Mouse (Mus musculus) stomach, embryonic 16.5 days (tissue): ENCODE results near the gene Gm11555. TPM values are rescaled to one million over a fixed set of nuclear protein-coding genes. Genes with fewer than 3 reads are reported as not detected.
"Not testable (repeated sequence)": the region's sequence is repeated elsewhere in the genome, so short reads cannot be mapped to it uniquely, and the experiment has no call there.

Experiments
- ATAC-seq: fragments of 200-750 bp; cut with Nextera tagmentation; 2 replicates; pipeline ENCODE4 v1.8.0; 2017; ENCODE audit warnings: moderate number of reproducible peaks, moderate TSS enrichment; ENCODE audit not compliant: insufficient read depth, low FRiP score
- H3K27ac ChIP-seq: fragments of 300-500 bp; sonication (generic); 2 replicates; pipeline ENCODE4 v1.5.1; 2014; ENCODE audit warnings: low read length
- H3K27me3 ChIP-seq: fragments of 300-500 bp; sonication (generic); 2 replicates; pipeline ENCODE4 v1.6.1; 2014; ENCODE audit warnings: low read length, control low read depth, mixed read lengths; ENCODE audit not compliant: control insufficient read depth, insufficient read depth
- H3K36me3 ChIP-seq: fragments of 300-500 bp; sonication (generic); 2 replicates; pipeline ENCODE4 v1.6.1; 2014; ENCODE audit warnings: low read length; ENCODE audit not compliant: control insufficient read depth, insufficient read depth
- H3K4me1 ChIP-seq: fragments of 300-500 bp; sonication (generic); 2 replicates; pipeline ENCODE4 v1.6.1; 2014; ENCODE audit warnings: low read length, control low read depth, mixed read lengths; ENCODE audit not compliant: control insufficient read depth, insufficient read depth
- H3K4me2 ChIP-seq: fragments of 300-500 bp; sonication (generic); 2 replicates; pipeline ENCODE4 v1.6.1; 2014; ENCODE audit warnings: low read depth, low read length, mixed read lengths
- H3K4me3 ChIP-seq: fragments of 300-500 bp; sonication (generic); replicated peaks from 2 replicates; pipeline ENCODE4 v1.5.1; 2014; ENCODE audit warnings: mild to moderate bottlenecking, low read length
- H3K9ac ChIP-seq: fragments of 300-500 bp; sonication (generic); 2 replicates; pipeline ENCODE4 v1.6.1; 2014; ENCODE audit warnings: low read length
- H3K9me3 ChIP-seq: fragments of 300-500 bp; sonication (generic); replicated peaks from 2 replicates; pipeline ENCODE4 v1.6.1; 2016; ENCODE audit warnings: low read length, control low read depth; ENCODE audit not compliant: control insufficient read depth
- WGBS: fragments of 180-500 bp; shearing (Covaris S2); extraction: QIAGEN DNeasy Blood & Tissue Kit; methylation state at CpG from one replicate; pipeline ENCODE4 v1.1.7; 2014; 5-methylcytosine and 5-hydroxymethylcytosine counted together
- polyA plus RNA-seq: library from polyadenylated mRNA; unstranded; fragments of >200 nt; fragmentation: Nextera tagmentation; extraction: Ambion mirVana; gene quantifications from 2 replicates; pipeline ENCODE4 v1.2.1, GENCODE M21; 2015

Gm11555 gene
- polyA plus RNA-seq, 1 experiment from 2014 or later: not detected

GRCm38 (mm10) chr11:99620335-99620734 is 29.7 kb downstream of the Gm11555 start, which contains the start of gene Gm11562:
Gene Gm11562 (minus strand): TSS chr11:99620435.
- ATAC-seq: no peak
- WGBS: 84% methylated on average over 2 of the region's 2 CpGs
- H3K27me3 ChIP-seq: no peaks in the 10 kb centered on the region

GRCm38 (mm10) chr11:99614796-99615363 is 35.2 kb downstream of the Gm11555 start, which contains the start of gene Krtap2-4:
Gene Krtap2-4 (minus strand): TSS chr11:99614846.
- ATAC-seq: no peak
- Histone ChIP-seq H3K9me3 (no peaks in the 10 kb centered on the region), H3K27ac (no peak within 1 kb of the TSS), H3K9ac (no peak within 1 kb of the TSS), H3K27me3 (no peaks in the 10 kb centered on the region), H3K4me3 (no peak within 1 kb of the TSS), H3K4me2 (no peak within 1 kb of the TSS), H3K4me1 (no peaks in the 10 kb centered on the region), H3K36me3 (no peaks in the 10 kb centered on the region)
- WGBS: 60% methylated on average over 3 of the region's 3 CpGs

More at GRCm38 (mm10) chr11:99620335-99620734, 29.7 kb downstream of the Gm11555 start, which contains the start of gene Gm11562:
- no peak within 1 kb of the TSS for H3K4me2 ChIP-seq
- no peaks in the 10 kb centered on the region for H3K36me3 ChIP-seq
- no peak within 1 kb of the TSS for H3K4me3 ChIP-seq
- H3K27ac ChIP-seq: no peak within 1 kb of the TSS
- H3K9ac ChIP-seq: no peak within 1 kb of the TSS
- H3K4me1 ChIP-seq: no peaks in the 10 kb centered on the region
- H3K9me3 ChIP-seq: no peaks in the 10 kb centered on the region

GRCm38 (mm10) chr11:99610089-99610488 is 39.9 kb downstream of the Gm11555 start, which contains the start of gene Gm11937:
Gene Gm11937 (minus strand): TSS chr11:99610189.
- not testable (repeated sequence) for H3K36me3 ChIP-seq, H3K9me3 ChIP-seq, H3K27me3 ChIP-seq, H3K9ac ChIP-seq, H3K27ac ChIP-seq, H3K4me2 ChIP-seq, H3K4me1 ChIP-seq, ATAC-seq, H3K4me3 ChIP-seq
- 36% methylated on average over 1 of the region's 2 CpGs for WGBS

- Histone ChIP-seq H3K9me3 (no peaks in the 10 kb centered on the region), H3K4me3 (no peak overlapping the region), H3K36me3 (no peaks in the 10 kb centered on the region), H3K27me3 (no peaks in the 10 kb centered on the region), H3K4me1 (no peaks in the 10 kb centered on the region), H3K27ac (no peak overlapping the region), H3K9ac (no peak overlapping the region), H3K4me2 (no peak overlapping the region)
- no peak for ATAC-seq
- 69% methylated on average over 1 of the region's 1 CpGs for WGBS
These were observed 40.9 kb downstream of the Gm11555 start for GRCm38 (mm10) chr11:99609126-99609525.

- not testable (repeated sequence) for ATAC-seq, H3K36me3 ChIP-seq, H3K9me3 ChIP-seq, H3K4me2 ChIP-seq, H3K27me3 ChIP-seq, H3K9ac ChIP-seq, H3K4me1 ChIP-seq, H3K27ac ChIP-seq, H3K4me3 ChIP-seq
- WGBS: 26% methylated on average over 1 of the region's 1 CpGs
These were observed 46.8 kb downstream of the Gm11555 start, which contains the start of gene Gm11938 for GRCm38 (mm10) chr11:99603208-99603607. Gene Gm11938 (minus strand): TSS chr11:99603308.

Other genes with a start within 250 kb of the Gm11555 start
- gene Krt12, start 228.0 kb downstream of the Gm11555 start, polyA plus RNA-seq: 0.12 and 0.19 TPM in 2 replicates
- gene Krt20, start 212.1 kb downstream of the Gm11555 start, polyA plus RNA-seq: 16.6 and 23.3 TPM in 2 replicates
- gene Krt23, start 157.1 kb downstream of the Gm11555 start, polyA plus RNA-seq: 92.1 and 140 TPM in 2 replicates
- 0.14 TPM in 1 of 2 replicates, not detected in the other for gene Krt39, start 128.9 kb downstream of the Gm11555 start, polyA plus RNA-seq
- gene Krt40, start 107.1 kb downstream of the Gm11555 start, polyA plus RNA-seq: not detected in 2 replicates
- gene Krtap3-3, start 99.4 kb downstream of the Gm11555 start, polyA plus RNA-seq: not detected in 2 replicates
- not detected in 2 replicates for gene Krtap3-2, start 93.4 kb downstream of the Gm11555 start, polyA plus RNA-seq
- not detected in 2 replicates for gene Gm11939, start 90.8 kb downstream of the Gm11555 start, polyA plus RNA-seq
- gene Krtap3-1, start 83.6 kb downstream of the Gm11555 start, polyA plus RNA-seq: not detected in 2 replicates
- not detected in 2 replicates for gene Krtap1-5, start 69.2 kb downstream of the Gm11555 start, polyA plus RNA-seq
- not detected in 2 replicates for gene Krtap1-4, start 66.6 kb downstream of the Gm11555 start, polyA plus RNA-seq
- gene Krtap1-3, start 58.9 kb downstream of the Gm11555 start, polyA plus RNA-seq: not detected in 2 replicates
- not detected in 2 replicates for gene Krtap9-3, start 52.1 kb downstream of the Gm11555 start, polyA plus RNA-seq
- gene Gm11938, start 46.9 kb downstream of the Gm11555 start, polyA plus RNA-seq: not detected in 2 replicates
- not detected in 2 replicates for gene Gm11937, start 40.0 kb downstream of the Gm11555 start, polyA plus RNA-seq
- gene Krtap2-4, start 35.4 kb downstream of the Gm11555 start, polyA plus RNA-seq: not detected in 2 replicates
- not detected in 2 replicates for gene Gm11562, start 29.8 kb downstream of the Gm11555 start, polyA plus RNA-seq
- not detected in 2 replicates for gene Krtap4-1, start 22.0 kb downstream of the Gm11555 start, polyA plus RNA-seq
- gene Krtap4-2, start 15.2 kb downstream of the Gm11555 start, polyA plus RNA-seq: not detected in 2 replicates
- gene Krtap4-7, start 6.1 kb downstream of the Gm11555 start, polyA plus RNA-seq: not detected in 2 replicates
- not detected in 2 replicates for gene Gm11563, start 8.7 kb upstream of the Gm11555 start, polyA plus RNA-seq
- gene Krtap4-6, start 15.7 kb upstream of the Gm11555 start, polyA plus RNA-seq: not detected in 2 replicates
- not detected in 2 replicates for gene Gm14190, start 40.5 kb upstream of the Gm11555 start, polyA plus RNA-seq
- gene Gm14180, start 84.1 kb upstream of the Gm11555 start, polyA plus RNA-seq: not detected in 2 replicates
- not detected in 2 replicates for gene Gm11595, start 122.7 kb upstream of the Gm11555 start, polyA plus RNA-seq
- not detected in 2 replicates for gene Krtap4-8, start 130.5 kb upstream of the Gm11555 start, polyA plus RNA-seq
- gene Krtap4-9, start 135.0 kb upstream of the Gm11555 start, polyA plus RNA-seq: not detected in 2 replicates
- not detected in 2 replicates for gene Gm11596, start 143.2 kb upstream of the Gm11555 start, polyA plus RNA-seq
- not detected in 2 replicates for gene Gm11569, start 148.7 kb upstream of the Gm11555 start, polyA plus RNA-seq
- gene Gm11554, start 154.2 kb upstream of the Gm11555 start, polyA plus RNA-seq: not detected in 2 replicates
- not detected in 2 replicates for gene Krtap4-13, start 159.7 kb upstream of the Gm11555 start, polyA plus RNA-seq
- gene Gm11564, start 165.4 kb upstream of the Gm11555 start, polyA plus RNA-seq: not detected in 2 replicates
- not detected in 2 replicates for gene 2300003K06Rik, start 187.8 kb upstream of the Gm11555 start, polyA plus RNA-seq
- not detected in 2 replicates for gene Krtap4-16, start 201.4 kb upstream of the Gm11555 start, polyA plus RNA-seq
- not detected in 2 replicates for gene Gm11568, start 207.7 kb upstream of the Gm11555 start, polyA plus RNA-seq
- gene Gm11559, start 214.2 kb upstream of the Gm11555 start, polyA plus RNA-seq: not detected in 2 replicates
- gene Krtap9-1, start 223.2 kb upstream of the Gm11555 start, polyA plus RNA-seq: not detected in 2 replicates
- gene Gm11567, start 229.0 kb upstream of the Gm11555 start, polyA plus RNA-seq: not detected in 2 replicates